Mouse (Mus musculus): ENCODE data around the gene Slk. TPM values are rescaled to one million over a fixed set of nuclear protein-coding genes. Genes with fewer than 3 reads are reported as not detected.

Slk gene
- polyA plus RNA-seq, 1 experiment: 3.5 TPM

GRCm38 (mm10) chr19:47631799-47632198 is 52.3 kb downstream of the Slk start:
- Histone ChIP-seq H3K4me3 (ENCODE audit: low read depth, low read length) (no peak overlapping the region), H3K4me1 (ENCODE audit: control insufficient read depth, insufficient read depth, insufficient read length, low read length) (no peaks in the 10 kb centered on the region; the same call in 1 of the 2 replicates), H3K27ac (ENCODE audit: insufficient read depth, low read depth, low read length) (no peak overlapping the region), H3K36me3 (ENCODE audit: control insufficient read depth, insufficient read depth, low read length) (peaks cover 33% of the 10 kb centered on the region), H3K27me3 (ENCODE audit: control insufficient read depth, insufficient read depth, low read length) (no peaks in the 10 kb centered on the region)
- TF ChIP-seq CTCF (IDR thresholded peaks at IDR 0.05; ENCODE audit: extremely low read depth, insufficient read length, insufficient replicate concordance, low read depth, low read length): no peak
- TF ChIP-seq POLR2A (IDR thresholded peaks at IDR 0.05; ENCODE audit: low read depth, low read length): no peak
- WGBS: 84% methylated on average over 5 of the region's 5 CpGs

DNA sequence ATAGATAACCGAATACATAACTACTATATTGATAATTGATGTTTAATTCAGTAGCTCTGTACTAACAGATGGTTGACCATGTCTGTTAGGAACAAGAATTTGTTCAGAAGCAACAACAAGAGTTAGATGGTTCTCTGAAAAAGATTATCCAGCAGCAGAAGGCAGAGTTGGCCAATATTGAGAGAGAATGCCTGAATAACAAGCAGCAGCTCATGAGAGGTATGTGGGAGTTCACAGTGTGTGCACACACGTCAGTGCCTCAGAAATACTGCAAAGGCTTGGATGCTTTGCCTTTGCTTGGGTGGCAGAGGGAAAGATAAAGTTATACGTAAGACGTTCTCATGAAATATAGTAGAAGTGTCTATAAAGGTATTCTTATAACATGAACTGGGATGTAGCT is 55.9 kb downstream of the Slk start:
- no peak for TF ChIP-seq POLR2A (IDR thresholded peaks at IDR 0.05; ENCODE audit: low read depth, low read length)
- no peak for TF ChIP-seq CTCF (IDR thresholded peaks at IDR 0.05; ENCODE audit: extremely low read depth, insufficient read length, insufficient replicate concordance, low read depth, low read length)
- peaks cover 45% of the 10 kb centered on the region for H3K36me3 ChIP-seq (ENCODE audit: control insufficient read depth, insufficient read depth, low read length)
- 96% methylated on average over 4 of the region's 4 CpGs for WGBS

GRCm38 (mm10) chr19:47643910-47644309 is 64.4 kb downstream of the Slk start:
- Histone ChIP-seq H3K4me1 (ENCODE audit: control insufficient read depth, insufficient read depth, insufficient read length, low read length) (no peaks in the 10 kb centered on the region), H3K36me3 (ENCODE audit: control insufficient read depth, insufficient read depth, low read length) (peaks cover 54% of the 10 kb centered on the region), H3K4me3 (ENCODE audit: low read depth, low read length) (no peak overlapping the region), H3K27me3 (ENCODE audit: control insufficient read depth, insufficient read depth, low read length) (no peaks in the 10 kb centered on the region), H3K27ac (ENCODE audit: insufficient read depth, low read depth, low read length) (no peak overlapping the region)
- 78% methylated on average over 2 of the region's 2 CpGs for WGBS
- TF ChIP-seq CTCF (IDR thresholded peaks at IDR 0.05; ENCODE audit: extremely low read depth, insufficient read length, insufficient replicate concordance, low read depth, low read length) (no peak), POLR2A (IDR thresholded peaks at IDR 0.05; ENCODE audit: low read depth, low read length) (no peak)

More for the DNA sequence above, 55.9 kb downstream of the Slk start:
- no peaks in the 10 kb centered on the region; the same call in 1 of the 2 replicates for H3K4me1 ChIP-seq (ENCODE audit: control insufficient read depth, insufficient read depth, insufficient read length, low read length)
- H3K27ac ChIP-seq (ENCODE audit: insufficient read depth, low read depth, low read length): no peak overlapping the region
- no peak overlapping the region for H3K4me3 ChIP-seq (ENCODE audit: low read depth, low read length)
- no peaks in the 10 kb centered on the region for H3K27me3 ChIP-seq (ENCODE audit: control insufficient read depth, insufficient read depth, low read length)

GRCm38 (mm10) chr19:47645583-47645982 is 66.1 kb downstream of the Slk start:
- Histone ChIP-seq H3K36me3 (ENCODE audit: control insufficient read depth, insufficient read depth, low read length) (peaks cover 42% of the 10 kb centered on the region), H3K27me3 (ENCODE audit: control insufficient read depth, insufficient read depth, low read length) (no peaks in the 10 kb centered on the region), H3K4me3 (ENCODE audit: low read depth, low read length) (no peak overlapping the region), H3K4me1 (ENCODE audit: control insufficient read depth, insufficient read depth, insufficient read length, low read length) (no peaks in the 10 kb centered on the region), H3K27ac (ENCODE audit: insufficient read depth, low read depth, low read length) (no peak overlapping the region)
- WGBS: 67% methylated on average over 6 of the region's 6 CpGs
- TF ChIP-seq CTCF (IDR thresholded peaks at IDR 0.05; ENCODE audit: extremely low read depth, insufficient read length, insufficient replicate concordance, low read depth, low read length) (no peak), POLR2A (IDR thresholded peaks at IDR 0.05; ENCODE audit: low read depth, low read length) (no peak)

- Histone ChIP-seq H3K27ac (ENCODE audit: insufficient read depth, low read depth, low read length) (no peak overlapping the region), H3K4me1 (ENCODE audit: control insufficient read depth, insufficient read depth, insufficient read length, low read length) (no peaks in the 10 kb centered on the region), H3K27me3 (ENCODE audit: control insufficient read depth, insufficient read depth, low read length) (no peaks in the 10 kb centered on the region), H3K4me3 (ENCODE audit: low read depth, low read length) (no peak overlapping the region), H3K36me3 (ENCODE audit: control insufficient read depth, insufficient read depth, low read length) (peaks cover 34% of the 10 kb centered on the region)
- 85% methylated on average over 6 of the region's 6 CpGs for WGBS
- no peak for TF ChIP-seq CTCF (IDR thresholded peaks at IDR 0.05; ENCODE audit: extremely low read depth, insufficient read length, insufficient replicate concordance, low read depth, low read length)
- TF ChIP-seq POLR2A (IDR thresholded peaks at IDR 0.05; ENCODE audit: low read depth, low read length): no peak
These were observed 67.1 kb downstream of the Slk start for GRCm38 (mm10) chr19:47646508-47647120.

DNA sequence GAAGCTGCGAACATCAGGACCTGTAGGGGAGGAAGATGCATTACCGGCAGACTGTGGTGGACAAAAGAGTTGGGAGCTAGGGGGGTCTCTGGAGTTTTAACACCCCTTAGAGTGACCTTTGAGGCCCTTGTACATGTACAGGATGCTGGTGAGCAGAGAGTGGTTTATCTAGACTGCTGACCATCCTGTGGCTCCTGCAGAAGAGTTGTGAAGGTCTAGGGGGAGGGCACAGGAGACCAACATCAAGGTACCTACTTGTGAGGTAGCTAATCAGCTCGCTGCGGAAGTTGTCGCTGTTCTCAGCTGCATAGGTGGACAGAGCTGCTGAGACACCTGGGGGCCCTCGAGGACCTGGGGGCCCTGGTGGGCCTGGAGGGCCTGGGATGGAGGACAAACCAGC is 69.6 kb downstream of the Slk start:
- Histone ChIP-seq H3K27ac (ENCODE audit: insufficient read depth, low read depth, low read length) (no peak overlapping the region), H3K4me3 (ENCODE audit: low read depth, low read length) (no peak overlapping the region), H3K27me3 (ENCODE audit: control insufficient read depth, insufficient read depth, low read length) (no peaks in the 10 kb centered on the region), H3K4me1 (ENCODE audit: control insufficient read depth, insufficient read depth, insufficient read length, low read length) (no peaks in the 10 kb centered on the region), H3K36me3 (ENCODE audit: control insufficient read depth, insufficient read depth, low read length) (peaks cover 22% of the 10 kb centered on the region)
- TF ChIP-seq CTCF (IDR thresholded peaks at IDR 0.05; ENCODE audit: extremely low read depth, insufficient read length, insufficient replicate concordance, low read depth, low read length): no peak
- no peak for TF ChIP-seq POLR2A (IDR thresholded peaks at IDR 0.05; ENCODE audit: low read depth, low read length)
- WGBS: 88% methylated on average over 6 of the region's 6 CpGs

DNA sequence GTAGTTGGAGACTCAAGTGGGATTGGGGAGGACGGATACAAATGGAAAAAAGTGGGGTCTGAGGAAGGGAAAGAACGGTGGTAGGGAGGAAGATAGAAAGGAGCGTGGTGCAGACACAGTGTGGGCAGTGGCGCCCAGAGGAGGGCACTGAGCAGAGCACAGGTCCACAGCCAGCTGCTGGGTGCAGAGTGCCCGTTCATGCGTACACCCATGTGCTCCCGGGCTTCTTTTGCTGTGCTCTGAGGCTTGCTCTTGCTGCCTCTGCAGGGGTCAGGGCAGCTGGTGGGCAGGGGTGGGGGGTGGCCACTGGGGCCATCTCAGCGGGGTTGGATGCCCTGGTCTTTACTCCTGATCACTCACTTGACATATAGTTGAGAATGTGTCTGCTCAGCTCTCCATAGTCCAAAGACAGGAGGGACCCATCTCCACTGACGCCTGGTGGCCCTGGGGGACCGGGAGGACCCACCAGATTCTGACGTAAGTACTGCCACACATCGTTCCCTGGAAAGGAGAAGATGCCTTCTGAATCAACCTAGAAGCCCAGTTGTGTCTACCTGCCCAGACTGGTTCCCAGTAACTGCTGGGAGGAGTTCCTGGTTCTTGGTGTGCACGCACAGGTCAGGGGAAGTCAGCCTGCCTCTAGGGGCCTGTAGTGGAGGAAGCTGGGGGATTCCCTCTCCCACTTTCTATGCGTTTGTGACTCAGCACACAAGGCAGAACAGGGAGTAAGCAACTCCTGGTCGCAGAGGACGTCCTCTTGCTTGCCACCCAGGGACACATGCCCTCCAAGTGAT is 71.1 kb downstream of the Slk start:
- H3K27me3 ChIP-seq (ENCODE audit: control insufficient read depth, insufficient read depth, low read length): no peaks in the 10 kb centered on the region
- H3K27ac ChIP-seq (ENCODE audit: insufficient read depth, low read depth, low read length): no peak overlapping the region
- TF ChIP-seq POLR2A (IDR thresholded peaks at IDR 0.05; ENCODE audit: low read depth, low read length): no peak
- TF ChIP-seq CTCF (IDR thresholded peaks at IDR 0.05; ENCODE audit: extremely low read depth, insufficient read length, insufficient replicate concordance, low read depth, low read length): no peak
- WGBS: 83% methylated on average over 16 of the region's 16 CpGs
- 0 out of 2 replicates have a peak, but pooled peaks cover 2% of the 10 kb centered on the region for H3K4me1 ChIP-seq (ENCODE audit: control insufficient read depth, insufficient read depth, insufficient read length, low read length)
- H3K4me3 ChIP-seq (ENCODE audit: low read depth, low read length): no peak overlapping the region
- H3K36me3 ChIP-seq (ENCODE audit: control insufficient read depth, insufficient read depth, low read length): peaks cover 14% of the 10 kb centered on the region
